Mouse (Mus musculus) spleen, adult 2 months (tissue): ENCODE measurements around the gene Srgap3. TPM values are rescaled to one million over a fixed set of nuclear protein-coding genes. Genes with fewer than 3 reads are reported as not detected.

Experiments used
- DNase-seq, 2 experiments: peaks; one replicate each; pipeline versions ENCODE4 v3.0.0 to v3.0.0-alpha.2; 2012 to 2021; ENCODE audit warnings: low spot score in 2 of 2, low read depth in 1 of 2
- H3K27ac ChIP-seq: fragments of 200-500 bp; 2 replicates; pipeline ENCODE4 v1.5.1; 2012; ENCODE audit warnings: low read length, inconsistent platforms; ENCODE audit not compliant: insufficient read depth
- H3K27me3 ChIP-seq: fragments of 200-500 bp; 2 replicates; pipeline ENCODE4 v1.6.1; 2012; ENCODE audit warnings: mild to moderate bottlenecking, moderate library complexity, low read length, inconsistent platforms; ENCODE audit not compliant: control insufficient read depth, insufficient read depth
- H3K36me3 ChIP-seq: fragments of 200-500 bp; 2 replicates; pipeline ENCODE4 v1.6.1; 2012; ENCODE audit warnings: mild to moderate bottlenecking, low read length, inconsistent platforms; ENCODE audit not compliant: control insufficient read depth, insufficient read depth
- H3K4me1 ChIP-seq: fragments of 200-500 bp; 2 replicates; pipeline ENCODE4 v1.6.1; 2011; ENCODE audit warnings: inconsistent platforms; ENCODE audit not compliant: control insufficient read depth, insufficient read depth, insufficient read length
- H3K4me3 ChIP-seq: fragments of 200-500 bp; 2 replicates; pipeline ENCODE4 v1.5.1; 2011; ENCODE audit warnings: mild to moderate bottlenecking, inconsistent platforms; ENCODE audit not compliant: insufficient read depth, insufficient read length; ENCODE audit errors: extremely low read depth
- CTCF ChIP-seq: fragments of 200-500 bp; IDR thresholded peaks from 2 replicates; pipeline ENCODE4 v1.5.1; 2011; ENCODE audit warnings: mild to moderate bottlenecking, inconsistent platforms; ENCODE audit not compliant: insufficient read depth, insufficient read length, insufficient replicate concordance; ENCODE audit errors: extremely low read depth
- POLR2A ChIP-seq: fragments of 200-500 bp; IDR thresholded peaks from 2 replicates; pipeline ENCODE4 v1.6.1; 2011; ENCODE audit warnings: low read depth, low read length, inconsistent platforms
- WGBS: fragments of 180-500 bp; shearing (Covaris S2); methylation state at CpG from one replicate; pipeline ENCODE4 v1.1.7; 2018; 5-methylcytosine and 5-hydroxymethylcytosine counted together
- polyA plus RNA-seq: library from polyadenylated mRNA; depleted of rRNA; stranded (reverse); fragments of >200 nt; gene quantifications from 2 replicates; pipeline ENCODE4 v1.2.3, GENCODE M21; 2012; rRNA removed

Srgap3 gene
- polyA plus RNA-seq, 1 experiment, result 2.7 TPM

GRCm38 (mm10) chr6:112699115-112699514 lies 248.0 kb downstream of the Srgap3 start:
- TF ChIP-seq POLR2A (no peak), CTCF (no peak)
- no peaks in the 10 kb centered on the region for H3K36me3 ChIP-seq
- DNase-seq, result no peak
- 79% methylated on average over 1 of the region's 1 CpGs for WGBS
- H3K4me1 ChIP-seq, result no peaks in the 10 kb centered on the region
- no peaks in the 10 kb centered on the region for H3K27me3 ChIP-seq
- H3K4me3 ChIP-seq, result no peak overlapping the region
- no peak overlapping the region for H3K27ac ChIP-seq

DNA sequence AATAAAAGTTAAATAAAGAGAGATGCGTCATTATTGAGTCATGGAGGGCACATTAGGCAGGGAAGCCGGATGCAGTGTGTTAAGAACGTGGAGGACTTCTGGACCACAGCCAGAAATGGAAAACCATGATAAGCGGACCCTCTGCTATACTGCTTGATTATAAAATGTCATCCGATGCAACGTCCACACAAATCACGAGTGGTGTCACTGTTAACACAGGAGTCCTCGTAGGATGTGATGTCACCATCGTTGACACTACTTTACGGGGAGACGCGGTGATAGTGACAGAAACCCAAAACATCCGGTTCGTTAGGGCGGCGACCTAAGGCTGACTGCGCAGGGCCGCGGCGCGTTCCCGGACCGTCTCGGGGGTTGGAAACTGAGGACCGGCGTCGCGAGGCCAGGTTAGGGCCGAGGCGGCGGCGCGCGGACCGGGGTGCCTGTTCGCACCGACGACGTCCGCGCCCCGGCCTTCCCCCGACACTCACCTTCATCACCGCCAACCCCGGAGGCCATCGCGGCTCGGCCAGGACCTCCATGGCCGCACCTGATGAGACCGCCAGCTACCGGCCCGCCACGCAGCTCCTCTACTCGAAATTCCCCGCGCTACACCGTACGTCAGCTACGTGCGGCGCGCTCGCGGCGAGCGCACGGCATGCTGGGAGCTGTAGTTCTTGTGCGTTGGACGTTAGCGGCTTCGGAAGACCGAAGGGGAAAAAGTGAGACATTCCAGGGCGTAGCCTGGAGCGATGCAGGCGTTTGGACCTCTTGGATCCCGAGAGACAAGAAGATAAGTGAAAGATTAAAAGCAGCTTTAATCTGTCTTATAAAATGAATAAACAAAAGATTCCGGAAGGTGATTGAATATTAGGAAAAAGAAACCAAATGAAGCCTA lies 250.8 kb downstream of the Srgap3 start, which contains the start of gene Rad18:
TSS of gene Rad18 (minus strand) at position 631 of the 895 bp plus-strand sequence.
- WGBS, result under 1% methylated on average over 77 of the region's 77 CpGs
- Histone ChIP-seq H3K27me3 (no peaks in the 10 kb centered on the region), H3K4me1 (no peaks in the 10 kb centered on the region), H3K36me3 (peaks cover 1% of the 10 kb centered on the region; the same call in 1 of the 2 replicates), H3K4me3 (peak within 1 kb of the TSS; percentile 67), H3K27ac (peak within 1 kb of the TSS; percentile 86)
- DNase-seq, result peak; percentile 83 to 84
- no peak for TF ChIP-seq CTCF
- peak; percentile 4; the same call in 1 of the 2 replicates for TF ChIP-seq POLR2A

DNA sequence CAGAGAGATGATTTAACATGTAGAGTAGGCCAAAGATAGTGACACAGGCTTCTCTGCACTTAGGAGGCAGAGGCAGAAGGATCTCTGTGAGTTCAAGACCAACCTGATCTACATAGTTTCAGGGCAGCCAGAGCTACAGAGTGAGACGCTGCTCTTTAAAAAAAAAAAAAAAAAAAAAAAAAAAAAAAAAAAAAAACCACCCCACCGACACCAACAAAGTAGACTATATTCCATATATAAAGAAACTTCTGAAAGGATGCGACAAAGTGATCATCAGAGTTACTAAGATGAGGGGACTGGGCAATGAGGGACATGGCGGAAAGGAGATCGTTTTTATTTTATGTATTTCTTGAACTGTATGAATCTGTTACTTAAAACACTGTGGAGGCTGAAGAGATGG lies 252.6 kb downstream of the Srgap3 start:
- H3K27me3 ChIP-seq, result no peaks in the 10 kb centered on the region
- DNase-seq, result no peak
- H3K4me3 ChIP-seq, result no peak overlapping the region
- 93% methylated on average over 5 of the region's 5 CpGs for WGBS
- TF ChIP-seq CTCF (no peak), POLR2A (no peak)
- H3K4me1 ChIP-seq, result no peaks in the 10 kb centered on the region
- H3K36me3 ChIP-seq, result peaks cover 1% of the 10 kb centered on the region; the same call in 1 of the 2 replicates
- H3K27ac ChIP-seq, result no peak overlapping the region

- Histone ChIP-seq H3K4me1 (no peaks in the 10 kb centered on the region), H3K4me3 (no peak overlapping the region), H3K36me3 (peaks cover 1% of the 10 kb centered on the region; the same call in 1 of the 2 replicates), H3K27me3 (no peaks in the 10 kb centered on the region), H3K27ac (no peak overlapping the region)
- 94% methylated on average over 1 of the region's 1 CpGs for WGBS
- DNase-seq, result no peak
- TF ChIP-seq CTCF (no peak), POLR2A (no peak)
These were observed 255.5 kb downstream of the Srgap3 start for GRCm38 (mm10) chr6:112691523-112691922.

- TF ChIP-seq CTCF (no peak), POLR2A (no peak)
- H3K27me3 ChIP-seq, result no peaks in the 10 kb centered on the region
- peaks cover 1% of the 10 kb centered on the region; the same call in 1 of the 2 replicates for H3K36me3 ChIP-seq
- no peak overlapping the region for H3K4me3 ChIP-seq
- no peak overlapping the region for H3K27ac ChIP-seq
- H3K4me1 ChIP-seq, result no peaks in the 10 kb centered on the region
- no peak for DNase-seq
- WGBS, result 95% methylated on average over 3 of the region's 3 CpGs
These were observed 259.0 kb downstream of the Srgap3 start for GRCm38 (mm10) chr6:112688033-112688432.

- Histone ChIP-seq H3K36me3 (no peaks in the 10 kb centered on the region; the same call in 1 of the 2 replicates), H3K4me1 (no peaks in the 10 kb centered on the region), H3K27me3 (no peaks in the 10 kb centered on the region), H3K27ac (no peak overlapping the region), H3K4me3 (no peak overlapping the region)
- TF ChIP-seq CTCF (no peak), POLR2A (no peak)
- no peak for DNase-seq
- WGBS, result 72% methylated on average over 7 of the region's 7 CpGs
These were observed 260.6 kb downstream of the Srgap3 start for GRCm38 (mm10) chr6:112686485-112686884.

DNA sequence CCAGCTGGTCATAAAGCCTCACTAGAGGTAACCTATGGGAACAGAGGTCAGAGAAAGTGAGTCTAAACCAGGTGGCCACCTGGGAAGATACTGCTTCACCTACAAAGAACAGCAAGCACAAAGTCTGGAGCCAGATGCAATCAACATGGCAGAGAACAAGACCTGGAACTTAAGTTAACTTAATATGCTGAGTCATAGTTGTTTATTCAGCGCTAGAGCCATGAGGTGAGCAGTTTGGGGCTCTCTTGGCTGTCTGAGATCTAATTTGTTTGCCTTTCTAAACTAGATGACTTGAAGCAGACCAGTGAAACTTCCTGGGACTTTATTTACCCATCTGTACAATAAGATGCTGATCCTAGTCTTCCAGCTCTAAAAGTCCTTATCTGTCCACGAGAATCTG lies 263.0 kb downstream of the Srgap3 start:
- Histone ChIP-seq H3K4me3 (no peak overlapping the region), H3K4me1 (no peaks in the 10 kb centered on the region), H3K36me3 (peaks cover 14% of the 10 kb centered on the region), H3K27me3 (no peaks in the 10 kb centered on the region), H3K27ac (no peak overlapping the region)
- TF ChIP-seq POLR2A (no peak), CTCF (no peak)
- DNase-seq, result no peak
- 83% methylated on average over 2 of the region's 2 CpGs for WGBS

Other genes with a start within 250 kb of the Srgap3 start
- gene Thumpd3, start 99.0 kb upstream of the Srgap3 start, polyA plus RNA-seq, result 4.8 and 5.8 TPM in 2 replicates
- 22.4 and 22.5 TPM in 2 replicates for gene Setd5, start 130.1 kb upstream of the Srgap3 start, polyA plus RNA-seq
- gene Lhfpl4, start 248.1 kb upstream of the Srgap3 start, polyA plus RNA-seq, result 0.06 and 0.08 TPM in 2 replicates